Mouse (Mus musculus): Measurements from ENCODE around the gene Hist2h2ab.
"Not testable (repeated sequence)": the region's sequence is repeated elsewhere in the genome, so short reads cannot be mapped to it uniquely, and the experiment has no call there.

The Hist2h2ab gene

DNA sequence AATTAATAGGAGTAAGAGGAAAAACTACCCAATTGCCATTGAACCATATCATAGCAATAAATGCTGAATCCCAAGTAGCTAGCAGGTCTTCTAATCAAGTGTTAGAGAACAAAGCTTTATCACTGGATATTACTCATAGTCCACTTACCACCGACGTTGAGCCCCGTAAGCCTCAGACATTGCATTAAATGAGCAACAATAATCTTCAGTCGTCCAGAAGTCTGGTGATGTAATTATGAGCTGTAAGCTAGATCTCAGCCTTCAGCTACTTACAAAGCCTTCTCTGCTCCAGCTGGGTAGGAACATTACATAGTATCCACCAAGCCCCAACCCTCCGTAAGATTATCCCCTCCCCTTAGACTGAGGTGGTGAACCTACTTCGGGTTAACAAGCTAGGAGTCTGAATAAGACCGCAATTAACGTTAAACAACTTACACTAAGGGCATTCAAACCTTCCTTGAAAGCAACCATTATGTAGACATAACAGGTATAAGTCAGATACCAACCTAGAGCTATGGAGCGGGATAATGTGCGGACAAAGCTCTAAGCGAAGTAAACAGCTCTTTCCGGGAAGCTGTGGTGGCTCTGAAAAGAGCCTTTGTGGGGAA, 18.3 kb downstream of the Hist2h2ab start:
- DNase-seq (ENCODE audit: low spot score), result no peak

DNA sequence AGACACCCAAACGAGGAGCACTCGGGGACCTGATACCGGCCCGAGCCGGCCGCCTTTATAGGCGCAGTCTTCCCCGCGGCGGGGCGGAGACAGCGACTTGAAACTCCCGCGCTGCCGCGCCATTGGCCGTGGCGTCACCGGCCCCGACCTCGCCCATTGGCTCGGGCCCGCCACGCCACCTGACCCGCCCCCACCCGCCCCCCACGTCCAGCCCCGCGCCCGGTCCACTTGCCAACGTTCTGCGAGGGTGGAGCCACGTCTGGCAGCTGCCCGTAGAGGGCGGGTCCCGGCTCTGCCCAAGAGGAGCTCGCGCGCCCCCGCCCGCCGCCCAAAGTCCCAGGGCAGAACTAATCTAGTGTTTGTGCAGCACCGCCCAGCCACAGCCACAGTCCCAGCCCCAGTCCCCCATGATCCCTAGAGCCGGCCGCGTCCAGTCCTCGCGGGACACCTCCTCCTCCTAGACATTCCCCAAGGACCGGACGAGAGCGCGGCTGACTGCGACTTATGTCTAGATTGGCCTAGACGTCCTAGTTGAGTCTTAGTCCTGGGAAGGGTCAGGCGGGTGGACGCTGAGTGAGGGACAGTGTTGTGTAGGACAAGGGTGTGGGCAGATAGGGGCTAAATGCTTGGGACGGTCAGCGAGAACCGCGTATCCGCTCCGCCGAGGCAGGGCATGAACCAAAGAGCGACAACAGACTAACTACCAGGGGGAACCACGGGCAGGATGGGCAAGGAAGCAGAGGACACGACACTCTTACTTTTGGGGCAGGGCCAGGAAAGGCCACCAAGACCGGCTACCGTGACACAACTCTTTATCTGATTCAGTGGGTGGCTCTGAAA, 19.5 kb downstream of the Hist2h2ab start, which contains the start of gene Hist2h3c2:
Hist2h3c2 (minus strand) TSS at position 174 of the 840 bp plus-strand sequence.
- DNase-seq (ENCODE audit: low spot score), result not testable (repeated sequence)

DNA sequence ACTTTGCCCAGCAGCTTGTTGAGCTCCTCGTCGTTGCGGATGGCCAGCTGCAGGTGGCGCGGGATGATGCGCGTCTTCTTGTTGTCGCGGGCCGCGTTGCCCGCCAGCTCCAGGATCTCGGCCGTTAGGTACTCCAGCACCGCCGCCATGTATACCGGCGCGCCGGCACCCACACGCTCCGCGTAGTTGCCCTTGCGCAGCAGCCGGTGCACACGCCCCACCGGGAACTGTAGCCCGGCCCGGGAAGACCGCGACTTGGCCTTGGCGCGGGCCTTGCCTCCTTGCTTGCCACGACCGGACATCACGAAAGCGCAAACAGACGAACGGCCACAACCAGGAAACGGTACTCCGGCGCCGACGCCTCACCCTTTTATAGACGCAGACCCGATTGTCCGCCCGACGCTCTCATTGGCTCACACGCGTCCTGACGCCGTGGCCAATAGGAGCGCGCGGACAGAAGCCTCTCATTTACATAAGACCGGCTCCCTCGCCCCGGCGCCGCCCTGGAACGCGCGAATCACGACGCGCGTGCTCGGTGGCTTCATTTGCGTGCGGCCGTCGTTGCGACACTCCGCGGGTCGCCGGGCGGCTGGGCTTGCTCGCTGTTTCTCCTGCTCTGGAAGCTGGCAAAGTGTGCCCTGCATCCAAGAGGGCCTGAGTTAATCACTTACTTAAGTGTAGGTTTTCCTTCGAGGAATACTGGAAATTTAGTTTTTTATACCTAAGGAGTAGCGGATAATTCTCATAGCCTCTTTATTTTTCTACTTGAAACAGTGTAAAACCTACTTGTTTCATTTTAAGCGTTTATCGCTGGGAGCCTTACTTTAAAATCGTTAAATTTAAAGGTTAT, 20.5 kb downstream of the Hist2h2ab start, which contains the start of gene Hist2h2aa2:
Hist2h2aa2 (minus strand) TSS at position 328 of the 850 bp plus-strand sequence.
- peak; percentile 97 for DNase-seq (ENCODE audit: low spot score)

DNA sequence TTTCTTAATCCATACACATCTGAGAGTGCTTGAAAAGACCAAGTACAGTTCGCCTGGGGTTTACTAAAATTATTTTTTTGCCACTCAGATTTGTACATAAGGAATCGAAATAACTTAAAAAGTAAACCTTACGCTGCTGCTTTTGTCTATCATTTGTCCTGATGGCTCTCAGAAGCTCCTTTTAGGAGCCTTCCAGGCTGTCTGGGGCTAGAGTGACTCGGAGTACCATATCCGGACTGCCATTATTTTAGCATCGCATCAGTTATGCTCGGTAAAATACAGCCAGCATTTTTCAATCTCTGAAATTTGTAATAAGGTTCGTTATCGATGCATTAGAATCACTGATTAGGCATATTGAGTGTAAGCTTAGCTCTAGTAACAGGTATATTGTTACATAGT, 21.1 kb downstream of the Hist2h2ab start:
- no peak for DNase-seq (ENCODE audit: low spot score)

DNA sequence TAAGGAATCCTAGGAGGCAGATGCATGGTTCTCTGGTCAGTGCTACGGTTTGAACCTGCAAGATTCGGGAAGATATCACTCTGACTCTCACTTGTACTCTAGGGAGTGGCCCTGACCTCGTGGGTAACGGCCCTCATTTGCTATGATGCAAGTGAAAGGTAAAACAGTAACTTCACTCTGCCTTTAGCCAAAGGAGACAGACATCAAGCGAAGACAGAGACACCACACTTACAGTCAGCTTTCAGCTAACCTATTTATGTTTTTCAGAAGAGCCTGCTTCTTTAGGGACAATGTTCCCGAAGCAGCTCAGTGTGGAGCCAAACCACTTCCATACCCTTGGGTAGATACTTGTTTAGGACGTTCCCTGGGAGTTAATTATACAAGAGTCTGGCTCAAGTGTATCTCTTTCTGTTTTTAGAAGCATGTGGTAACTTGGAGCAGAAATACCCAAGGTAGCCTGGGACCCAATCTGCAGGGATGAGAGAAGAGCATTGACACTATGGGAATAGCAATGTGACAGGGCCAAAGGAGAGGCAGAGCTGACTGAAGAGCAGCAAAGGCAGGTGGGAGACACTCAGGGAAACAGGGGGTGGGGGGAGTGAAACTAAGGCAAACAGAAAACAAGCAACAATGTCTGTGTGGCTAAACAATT, 24.4 kb downstream of the Hist2h2ab start:
- no peak for DNase-seq (ENCODE audit: low spot score)

DNA sequence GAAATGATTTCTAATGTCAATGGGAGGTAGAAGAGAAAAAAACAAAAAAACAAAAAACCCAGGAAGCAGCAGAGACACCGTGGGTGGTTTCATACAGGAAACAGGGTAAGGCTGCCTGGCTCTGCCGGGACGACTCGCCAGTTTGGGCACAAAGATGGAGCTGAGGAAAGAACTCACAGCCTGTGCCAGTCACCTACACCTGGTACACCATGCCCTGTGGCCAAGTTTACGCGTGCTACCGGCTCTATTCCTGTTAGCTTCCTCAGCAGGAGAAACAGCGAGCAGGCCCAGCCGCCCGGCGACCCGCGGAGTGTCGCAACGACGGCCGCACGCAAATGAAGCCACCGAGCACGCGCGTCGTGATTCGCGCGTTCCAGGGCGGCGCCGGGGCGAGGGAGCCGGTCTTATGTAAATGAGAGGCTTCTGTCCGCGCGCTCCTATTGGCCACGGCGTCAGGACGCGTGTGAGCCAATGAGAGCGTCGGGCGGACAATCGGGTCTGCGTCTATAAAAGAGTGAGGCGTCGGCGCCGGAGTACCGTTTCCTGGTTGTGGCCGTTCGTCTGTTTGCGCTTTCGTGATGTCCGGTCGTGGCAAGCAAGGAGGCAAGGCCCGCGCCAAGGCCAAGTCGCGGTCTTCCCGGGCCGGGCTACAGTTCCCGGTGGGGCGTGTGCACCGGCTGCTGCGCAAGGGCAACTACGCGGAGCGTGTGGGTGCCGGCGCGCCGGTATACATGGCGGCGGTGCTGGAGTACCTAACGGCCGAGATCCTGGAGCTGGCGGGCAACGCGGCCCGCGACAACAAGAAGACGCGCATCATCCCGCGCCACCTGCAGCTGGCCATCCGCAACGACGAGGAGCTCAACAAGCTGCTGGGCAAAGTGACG, 25.6 kb downstream of the Hist2h2ab start, which contains the start of gene Hist2h2aa1:
Hist2h2aa1 (plus strand) TSS at position 495 of the 884 bp plus-strand sequence.
- DNase-seq (ENCODE audit: low spot score), result peak; percentile 88

DNA sequence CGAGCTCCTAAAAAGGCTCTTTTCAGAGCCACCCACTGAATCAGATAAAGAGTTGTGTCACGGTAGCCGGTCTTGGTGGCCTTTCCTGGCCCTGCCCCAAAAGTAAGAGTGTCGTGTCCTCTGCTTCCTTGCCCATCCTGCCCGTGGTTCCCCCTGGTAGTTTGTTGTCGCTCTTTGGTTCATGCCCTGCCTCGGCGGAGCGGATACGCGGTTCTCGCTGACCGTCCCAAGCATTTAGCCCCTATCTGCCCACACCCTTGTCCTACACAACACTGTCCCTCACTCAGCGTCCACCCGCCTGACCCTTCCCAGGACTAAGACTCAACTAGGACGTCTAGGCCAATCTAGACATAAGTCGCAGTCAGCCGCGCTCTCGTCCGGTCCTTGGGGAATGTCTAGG, 26.4 kb downstream of the Hist2h2ab start:
- not testable (repeated sequence) for DNase-seq (ENCODE audit: low spot score)

DNA sequence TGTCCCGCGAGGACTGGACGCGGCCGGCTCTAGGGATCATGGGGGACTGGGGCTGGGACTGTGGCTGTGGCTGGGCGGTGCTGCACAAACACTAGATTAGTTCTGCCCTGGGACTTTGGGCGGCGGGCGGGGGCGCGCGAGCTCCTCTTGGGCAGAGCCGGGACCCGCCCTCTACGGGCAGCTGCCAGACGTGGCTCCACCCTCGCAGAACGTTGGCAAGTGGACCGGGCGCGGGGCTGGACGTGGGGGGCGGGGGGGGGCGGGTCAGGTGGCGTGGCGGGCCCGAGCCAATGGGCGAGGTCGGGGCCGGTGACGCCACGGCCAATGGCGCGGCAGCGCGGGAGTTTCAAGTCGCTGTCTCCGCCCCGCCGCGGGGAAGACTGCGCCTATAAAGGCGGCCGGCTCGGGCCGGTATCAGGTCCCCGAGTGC, 26.8 kb downstream of the Hist2h2ab start, which contains the start of gene Hist2h3c1:
Hist2h3c1 (plus strand) TSS at position 259 of the 430 bp plus-strand sequence.
- not testable (repeated sequence) for DNase-seq (ENCODE audit: low spot score)

DNA sequence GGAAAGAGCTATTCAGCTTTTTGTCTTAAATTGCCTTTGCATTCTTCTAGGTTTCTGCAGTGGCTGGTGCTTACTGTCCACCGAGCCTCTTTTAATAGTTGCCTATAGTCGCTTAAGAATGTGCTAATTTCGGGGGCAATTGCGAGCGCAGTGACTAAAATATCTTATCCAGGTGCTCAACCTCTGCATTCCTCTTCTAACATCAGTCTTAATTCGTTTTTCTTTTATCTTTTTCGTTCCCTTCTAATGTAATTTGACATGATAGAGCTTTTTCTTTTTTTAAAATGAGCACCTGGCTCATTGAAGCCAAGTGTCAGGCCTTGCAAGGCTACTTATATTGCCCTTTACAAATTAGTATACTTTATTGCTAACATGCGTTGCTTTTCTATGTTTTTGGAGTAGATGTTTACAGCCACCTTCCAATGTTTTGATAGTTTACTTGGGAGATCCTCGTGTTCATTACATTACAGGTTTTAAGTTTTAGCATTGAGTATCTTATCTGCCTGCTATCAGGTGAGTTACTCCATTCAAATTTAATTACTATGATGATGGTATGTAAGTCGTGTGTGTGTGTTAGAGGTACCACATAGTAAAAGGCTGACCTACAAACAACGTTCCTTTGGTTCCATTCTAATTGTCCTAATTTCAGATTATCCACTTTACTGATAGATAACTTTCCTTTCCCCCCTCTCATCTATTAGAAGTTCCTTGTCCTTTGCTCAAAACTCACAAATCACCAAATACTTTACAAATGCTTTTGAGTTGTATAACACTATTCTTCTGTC, 27.9 kb downstream of the Hist2h2ab start:
- DNase-seq (ENCODE audit: low spot score), result no peak

DNA sequence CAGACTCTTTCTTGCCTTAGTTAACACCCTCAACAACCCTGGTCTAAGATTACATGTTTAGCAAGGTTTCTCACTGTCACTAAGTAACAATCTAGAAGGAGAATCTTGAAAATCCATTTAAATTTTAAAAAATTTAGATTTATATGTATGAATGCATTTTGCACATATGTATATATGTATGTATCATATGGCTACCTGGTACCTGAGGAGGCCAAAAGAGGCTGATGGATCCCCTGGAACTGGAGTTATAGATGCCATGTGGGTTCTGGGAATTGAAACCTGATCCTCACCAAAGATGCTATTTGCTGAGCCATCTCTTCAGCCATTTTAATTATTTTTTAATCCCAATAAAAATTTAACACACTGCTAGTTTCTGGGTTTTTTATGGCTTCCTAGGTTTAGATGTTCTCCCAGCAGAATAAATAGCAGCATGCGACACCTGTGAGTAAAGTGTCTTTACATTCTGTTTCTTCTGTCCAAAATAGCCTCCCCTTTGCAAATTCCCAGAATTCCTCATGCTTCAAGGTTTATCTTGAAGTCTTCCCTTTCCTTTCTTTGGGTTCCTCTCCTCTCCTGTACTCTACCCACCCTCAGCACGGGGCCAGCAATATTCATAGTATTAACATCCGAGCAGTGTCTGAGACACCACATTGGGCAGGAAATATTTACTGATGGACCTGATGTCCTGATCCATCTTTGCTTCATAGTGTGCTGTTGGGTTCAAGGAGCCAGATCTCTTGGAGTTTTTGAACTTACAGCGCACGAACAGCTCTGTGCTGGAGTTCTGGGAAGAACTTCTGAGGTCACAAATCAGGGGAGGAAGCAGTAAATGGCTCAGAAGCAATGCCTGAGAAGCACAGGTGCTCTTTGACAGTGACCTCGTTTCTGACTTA, 28.7 kb downstream of the Hist2h2ab start:
- no peak for DNase-seq (ENCODE audit: low spot score)

DNA sequence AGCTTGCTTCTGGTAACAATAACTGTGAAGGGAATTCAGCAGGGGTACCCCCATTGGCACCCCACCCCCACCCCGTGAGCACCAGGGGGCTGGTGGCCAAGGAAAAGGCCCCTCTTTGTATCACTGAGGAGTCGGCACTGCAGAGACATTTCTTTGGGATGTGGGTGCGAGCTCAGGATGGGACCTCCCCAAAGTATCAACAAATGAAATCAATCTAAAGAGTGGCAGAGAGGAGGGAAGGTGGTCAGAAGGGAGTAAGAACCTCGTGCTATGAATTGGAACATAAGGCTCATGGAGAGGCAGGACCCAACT, 29.3 kb downstream of the Hist2h2ab start:
- DNase-seq (ENCODE audit: low spot score), result no peak

DNA sequence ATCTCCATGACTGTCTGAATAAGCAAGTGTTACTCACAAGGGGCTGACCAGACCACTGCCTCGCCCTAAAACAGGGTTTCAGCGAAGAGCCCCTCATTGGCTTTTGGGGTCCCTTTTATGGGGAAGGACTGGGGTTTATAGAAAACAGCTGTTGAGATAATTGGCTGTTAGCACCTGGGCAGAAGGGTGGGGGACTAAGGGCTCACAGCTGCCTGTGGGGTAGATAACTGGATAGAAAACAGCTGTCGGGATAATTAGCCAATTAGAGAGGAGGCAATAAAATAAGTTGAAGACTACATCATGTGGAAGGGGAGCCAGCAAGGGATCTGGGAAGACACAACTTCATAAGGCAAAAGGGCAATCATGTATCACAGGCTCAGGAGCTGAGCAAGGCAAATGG, 31.2 kb downstream of the Hist2h2ab start:
- no peak for DNase-seq (ENCODE audit: low spot score)

DNA sequence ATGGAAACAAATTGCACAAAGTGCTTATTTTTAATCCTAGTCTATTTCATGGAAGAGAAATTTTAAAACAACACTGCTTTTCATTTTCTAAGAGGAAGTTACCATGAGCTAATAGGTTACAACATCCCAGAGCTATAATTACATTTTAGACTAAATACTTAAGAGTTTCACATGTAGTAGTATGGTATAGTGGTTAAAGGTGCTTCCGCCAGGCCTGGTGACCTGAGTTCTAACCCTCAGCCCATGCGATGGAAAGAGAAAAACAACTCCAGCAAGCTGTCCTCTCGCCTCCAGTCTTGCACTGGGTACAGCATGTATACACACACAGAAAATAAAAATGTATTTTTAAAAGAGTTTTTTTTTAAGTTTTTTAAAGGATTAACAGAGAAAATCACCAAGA, 32.1 kb downstream of the Hist2h2ab start:
- DNase-seq (ENCODE audit: low spot score), result no peak

DNA sequence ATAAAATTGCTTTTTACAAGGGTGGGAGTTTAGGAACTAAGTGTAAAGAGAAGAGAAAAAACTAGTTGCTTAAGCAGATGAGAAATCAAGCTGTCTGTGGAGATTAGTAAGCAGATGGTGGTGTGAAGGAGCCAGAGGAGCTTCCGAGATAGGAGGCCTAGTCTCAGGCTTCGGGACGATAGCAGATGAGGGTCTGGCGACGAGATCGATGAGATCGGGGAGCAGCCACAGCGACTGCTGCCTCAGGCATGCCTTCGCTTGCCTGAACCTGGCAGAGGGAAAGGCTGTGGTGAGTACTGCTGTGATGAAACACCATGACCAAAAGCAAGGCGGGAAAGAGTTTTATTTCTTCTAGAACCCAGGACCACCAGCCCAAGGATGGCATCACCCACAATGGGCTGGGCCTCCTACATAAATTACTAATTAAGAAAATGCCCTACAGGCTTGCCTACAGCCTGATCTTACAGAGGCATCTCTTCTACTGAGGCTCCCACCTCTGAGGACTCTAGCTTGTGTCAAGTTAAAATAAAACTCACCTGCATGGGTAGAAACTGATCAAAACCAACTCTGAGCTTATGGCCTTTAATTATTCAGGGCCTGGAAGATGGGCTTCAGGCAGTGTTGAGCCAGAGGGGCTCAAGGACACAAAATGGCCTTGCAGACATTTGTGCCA, 35.2 kb downstream of the Hist2h2ab start:
- DNase-seq (ENCODE audit: low spot score), result no peak

DNA sequence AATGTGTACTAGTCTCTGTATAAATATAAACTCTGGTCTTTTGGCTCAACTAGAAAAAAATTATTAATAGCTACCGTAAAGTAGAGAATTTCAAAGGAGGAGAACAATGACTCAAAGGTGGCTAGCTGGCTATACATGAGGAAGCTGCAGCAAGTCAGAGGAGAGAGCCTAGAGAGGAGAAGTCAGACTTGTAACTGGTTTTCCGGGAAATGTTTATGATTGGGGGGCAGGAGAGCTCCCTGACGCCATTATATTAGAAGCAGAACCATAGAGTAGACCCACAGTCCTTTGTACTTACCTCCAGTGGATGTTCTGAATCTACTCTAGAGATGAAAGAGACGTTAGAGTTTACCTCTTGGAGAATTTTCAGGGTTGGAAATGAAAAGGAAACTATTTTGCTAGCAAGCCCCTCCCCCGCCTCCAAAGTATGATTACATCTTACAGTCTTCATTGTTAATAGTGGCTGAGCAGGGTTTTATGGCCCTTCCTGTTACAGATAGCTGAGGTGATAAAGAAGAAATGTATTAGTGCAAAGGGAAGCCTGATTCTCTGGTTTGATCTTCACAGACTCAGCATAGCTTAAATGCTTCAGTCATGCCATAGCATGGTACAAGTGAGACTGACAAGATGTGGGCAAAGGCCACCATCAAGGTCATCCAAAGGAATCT, 36.4 kb downstream of the Hist2h2ab start:
- DNase-seq (ENCODE audit: low spot score), result no peak

DNA sequence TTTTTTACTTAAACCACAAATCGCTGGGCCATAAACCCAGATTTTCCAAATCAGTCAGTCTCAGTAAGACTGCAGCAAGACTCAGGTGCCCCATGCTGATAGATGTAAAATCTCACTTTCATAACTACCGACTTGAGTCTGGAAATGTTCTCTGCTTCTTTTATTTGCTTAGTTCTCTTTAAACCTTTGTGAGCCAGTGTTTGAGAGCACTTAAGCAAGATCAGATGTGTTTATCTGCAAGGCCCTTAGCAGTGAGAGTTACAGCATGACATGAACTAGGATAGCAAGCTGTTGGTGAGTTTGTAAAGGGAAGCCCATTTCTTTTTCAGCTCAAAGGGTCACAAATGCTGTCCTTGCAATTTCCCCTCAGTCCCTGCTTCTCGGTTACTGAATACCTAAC, 37.5 kb downstream of the Hist2h2ab start:
- peak; percentile 44 for DNase-seq (ENCODE audit: low spot score)

DNA sequence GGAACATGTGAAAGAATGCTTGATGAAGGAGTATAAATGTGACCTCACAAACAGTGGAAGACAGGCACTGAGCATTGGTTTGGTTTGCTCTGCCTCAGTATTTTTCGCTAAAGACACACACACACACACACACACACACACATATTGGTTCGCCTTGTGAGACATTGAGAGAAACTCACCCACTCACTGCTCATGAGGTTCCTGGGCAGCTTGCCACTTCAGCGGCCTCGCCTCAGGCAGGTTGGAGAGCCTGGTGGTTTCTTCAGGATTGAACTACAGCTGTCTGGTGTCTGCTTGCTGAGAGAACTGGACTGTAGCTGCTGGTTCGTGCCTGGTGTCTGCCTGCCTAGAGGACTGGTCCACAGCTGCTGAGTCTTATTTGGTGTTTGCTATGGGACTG, 40.6 kb downstream of the Hist2h2ab start:
- no peak for DNase-seq (ENCODE audit: low spot score)

DNA sequence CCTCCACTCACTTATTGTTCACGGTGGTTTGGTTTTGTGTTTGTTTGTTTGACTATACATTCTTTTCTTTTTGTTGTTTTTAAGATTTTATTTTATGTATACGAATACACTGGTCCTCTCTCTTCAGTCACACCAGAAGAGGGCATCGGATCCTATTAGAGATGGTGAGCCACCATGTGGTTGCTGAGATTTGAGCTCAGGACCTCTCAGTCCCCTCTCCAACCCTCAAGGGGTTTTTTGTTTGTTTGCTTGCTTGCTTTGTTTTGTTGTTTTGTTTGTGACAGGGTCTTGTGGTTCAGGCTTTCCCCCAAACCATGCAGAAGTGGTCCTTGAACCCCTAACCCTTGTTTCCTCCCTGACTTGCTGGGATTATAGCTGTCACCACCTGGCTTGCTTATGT, 42.0 kb downstream of the Hist2h2ab start:
- DNase-seq (ENCODE audit: low spot score), result no peak
